Mouse (Mus musculus) small intestine, adult 2 months (tissue): ENCODE results near the gene Pld4.

ENCODE experiments used
- CTCF ChIP-seq: fragments of 200-500 bp; IDR thresholded peaks from 2 replicates; pipeline ENCODE4 v1.5.1; 2012; ENCODE audit warnings: low read depth, mild to moderate bottlenecking, control low read depth, inconsistent platforms, low read length, moderate library complexity, mixed read lengths; ENCODE audit not compliant: insufficient replicate concordance, insufficient read length; ENCODE audit errors: extremely low read depth
- POLR2A ChIP-seq: fragments of 200-500 bp; IDR thresholded peaks from 2 replicates; pipeline ENCODE4 v1.6.1; 2012; ENCODE audit warnings: low read depth, mild to moderate bottlenecking, control low read depth, inconsistent platforms, low read length, moderate library complexity

GRCm38 (mm10) chr12:112718995-112719394 is 41.5 kb upstream of the Pld4 start:
- TF ChIP-seq CTCF (no peak), POLR2A (no peak)
